Mouse (Mus musculus) midbrain, embryonic 12.5 days (tissue): ENCODE results near the gene Tsfm. TPM values are rescaled to one million over a fixed set of nuclear protein-coding genes. Genes with fewer than 3 reads are reported as not detected.

Experiments used
- ATAC-seq: fragments of 200-750 bp; cut with Nextera tagmentation; 2 replicates; pipeline ENCODE4 v1.8.0; 2017; ENCODE audit warnings: low read depth, moderate TSS enrichment, moderate library complexity; ENCODE audit not compliant: low FRiP score
- H3K27ac ChIP-seq: fragments of 300-500 bp; sonication (generic); replicated peaks from 2 replicates; pipeline ENCODE4 v1.5.1; 2016; ENCODE audit warnings: mild to moderate bottlenecking
- H3K27me3 ChIP-seq: fragments of 300-500 bp; sonication (generic); 2 replicates; pipeline ENCODE4 v1.6.1; 2016; ENCODE audit warnings: mild to moderate bottlenecking
- H3K36me3 ChIP-seq: fragments of 300-500 bp; sonication (generic); 2 replicates; pipeline ENCODE4 v1.6.1; 2016
- H3K4me1 ChIP-seq: fragments of 300-500 bp; sonication (generic); 2 replicates; pipeline ENCODE4 v1.6.1; 2016
- H3K4me2 ChIP-seq: fragments of 300-500 bp; sonication (generic); replicated peaks from 2 replicates; pipeline ENCODE4 v1.6.1; 2016; ENCODE audit warnings: mild to moderate bottlenecking, moderate library complexity
- H3K4me3 ChIP-seq: fragments of 300-500 bp; sonication (generic); 2 replicates; pipeline ENCODE4 v1.5.1; 2016; ENCODE audit warnings: mild to moderate bottlenecking
- H3K9ac ChIP-seq: fragments of 300-500 bp; sonication (generic); replicated peaks from 2 replicates; pipeline ENCODE4 v1.6.1; 2016; ENCODE audit warnings: mild to moderate bottlenecking, moderate library complexity
- H3K9me3 ChIP-seq: fragments of 300-500 bp; sonication (generic); 2 replicates; pipeline ENCODE4 v1.6.1; 2016; ENCODE audit warnings: mild to moderate bottlenecking
- WGBS: fragments of 180-500 bp; shearing (Covaris S2); methylation state at CpG from one replicate; pipeline ENCODE4 v1.1.7; 2016; 5-methylcytosine and 5-hydroxymethylcytosine counted together
- microRNA counts: library from miRNA; unstranded; fragments of <30 nt; microRNA quantifications from one replicate; lab custom pipeline; 2017
- microRNA-seq: library from miRNA; unstranded; fragments of <30 nt; microRNA quantifications from one replicate; pipeline ENCODE4, GENCODE M21; 2017
- polyA plus RNA-seq: library from polyadenylated mRNA; unstranded; fragments of >200 nt; fragmentation: Nextera tagmentation; extraction: Ambion mirVana; gene quantifications from 2 replicates; pipeline ENCODE4 v1.2.1, GENCODE M21; 2016

Tsfm gene
- polyA plus RNA-seq, 1 experiment from 2014 or later: 79.2 TPM

DNA sequence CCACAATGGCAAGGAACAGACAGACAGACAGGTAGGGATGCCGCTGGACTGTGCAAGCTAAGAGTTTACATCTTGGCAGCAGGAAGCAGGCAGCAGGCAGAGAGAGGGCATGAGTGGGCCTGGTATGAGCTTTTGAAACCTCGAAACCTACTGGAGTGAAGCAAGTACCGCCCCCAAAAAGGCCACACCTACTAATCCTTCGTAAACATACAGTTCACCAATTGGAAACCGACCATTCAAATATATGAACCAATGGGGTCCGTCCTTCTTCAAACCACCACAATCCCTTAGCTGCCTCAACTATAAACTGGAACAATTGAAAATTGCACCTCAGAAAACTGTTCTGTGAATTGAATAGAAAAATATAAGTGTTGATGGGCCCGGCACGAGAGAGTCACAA, 66.8 kb downstream of the Tsfm start:
- no peaks in the 10 kb centered on the region for H3K9me3 ChIP-seq
- no peak overlapping the region for H3K4me3 ChIP-seq
- 92% methylated on average over 8 of the region's 8 CpGs for WGBS
- no peaks in the 10 kb centered on the region for H3K36me3 ChIP-seq
- H3K27ac ChIP-seq: no peak overlapping the region
- ATAC-seq: no peak
- H3K27me3 ChIP-seq: peaks cover 35% of the 10 kb centered on the region
- H3K4me2 ChIP-seq: no peak overlapping the region
- H3K4me1 ChIP-seq: peaks cover 12% of the 10 kb centered on the region
- no peak overlapping the region for H3K9ac ChIP-seq

DNA sequence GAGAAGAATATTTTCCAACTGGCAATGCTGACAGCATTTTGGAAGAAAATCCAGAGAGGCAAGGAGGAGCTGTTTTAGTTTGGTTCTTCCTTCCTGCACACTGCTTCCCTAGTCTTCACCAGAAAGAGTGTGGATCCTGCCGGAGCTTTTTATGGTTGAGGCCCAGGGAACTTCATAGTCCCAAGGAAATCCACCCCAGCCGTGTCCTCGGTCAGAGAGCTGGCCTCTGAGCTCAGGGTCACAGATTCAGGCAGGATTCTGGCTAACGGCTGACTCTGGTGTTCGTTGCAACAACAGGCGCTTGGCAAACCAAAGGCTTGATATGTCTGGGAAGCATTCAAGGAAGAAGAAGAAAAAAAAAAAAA, 67.7 kb downstream of the Tsfm start:
- Histone ChIP-seq H3K4me1 (peaks cover 12% of the 10 kb centered on the region), H3K9me3 (no peaks in the 10 kb centered on the region), H3K4me2 (no peak overlapping the region), H3K27me3 (peaks cover 32% of the 10 kb centered on the region), H3K4me3 (no peak overlapping the region), H3K36me3 (no peaks in the 10 kb centered on the region), H3K9ac (no peak overlapping the region), H3K27ac (no peak overlapping the region)
- WGBS: 34% methylated on average over 6 of the region's 6 CpGs
- no peak for ATAC-seq

DNA sequence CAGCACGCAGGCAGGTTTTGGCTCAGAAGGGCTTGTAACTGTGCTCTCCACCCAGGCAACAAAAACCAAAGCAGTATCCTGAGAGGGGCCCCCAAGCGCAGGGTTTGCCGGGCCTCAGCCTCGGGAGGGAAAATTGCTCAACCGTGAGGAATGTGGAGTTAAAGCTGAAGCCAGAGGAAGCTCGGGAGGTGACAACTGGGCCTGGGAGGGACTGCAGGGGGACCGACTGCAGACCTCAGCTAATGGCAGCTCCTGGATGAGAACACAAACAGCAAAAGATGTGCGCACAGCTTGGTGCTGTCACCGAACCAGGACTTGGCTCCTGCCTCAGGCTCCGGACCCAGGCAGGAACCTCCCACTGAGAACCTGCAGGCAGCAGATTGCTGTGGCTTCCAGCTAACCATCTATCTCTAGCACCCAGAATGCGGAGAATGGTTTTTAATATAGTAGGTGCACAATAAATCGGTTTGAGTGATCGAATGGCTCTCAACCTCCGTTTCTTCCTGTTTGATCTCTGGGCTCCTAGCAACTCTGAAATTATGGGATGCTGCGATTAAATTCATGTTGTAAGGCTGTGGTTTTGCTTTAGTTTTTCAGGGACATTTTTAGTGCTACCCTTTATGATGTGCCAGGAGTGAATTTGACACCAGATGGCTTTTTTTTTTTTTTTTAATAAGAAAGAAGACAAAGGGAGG, 68.2 kb downstream of the Tsfm start:
- no peak overlapping the region for H3K4me3 ChIP-seq
- WGBS: 28% methylated on average over 15 of the region's 15 CpGs
- H3K9ac ChIP-seq: no peak overlapping the region
- no peak for ATAC-seq
- peaks cover 32% of the 10 kb centered on the region for H3K27me3 ChIP-seq
- H3K36me3 ChIP-seq: no peaks in the 10 kb centered on the region
- no peak overlapping the region for H3K4me2 ChIP-seq
- H3K27ac ChIP-seq: peak overlapping the region; percentile 31; the same call in 1 of the 2 replicates
- H3K9me3 ChIP-seq: no peaks in the 10 kb centered on the region
- H3K4me1 ChIP-seq: peaks cover 17% of the 10 kb centered on the region

DNA sequence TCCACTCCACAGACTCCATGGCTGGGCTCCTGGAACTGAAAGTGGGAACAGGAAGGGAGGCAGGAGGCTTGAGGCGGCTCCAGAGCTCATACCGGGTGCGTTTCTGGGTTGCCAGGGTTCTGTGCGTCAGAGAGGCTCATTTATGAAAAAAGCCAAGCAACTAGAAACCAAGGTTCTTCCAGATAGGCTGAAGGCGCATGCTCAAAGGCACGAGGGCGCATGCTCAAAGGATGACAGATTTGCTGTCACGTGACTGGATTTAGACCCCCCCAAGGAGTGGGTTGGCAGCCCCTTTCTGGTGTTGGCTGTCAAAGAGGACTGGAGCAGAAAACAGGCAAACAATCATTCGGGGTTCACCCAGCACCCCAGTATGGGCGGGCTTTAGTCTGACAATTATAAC, 68.9 kb downstream of the Tsfm start:
- Histone ChIP-seq H3K27me3 (peaks cover 35% of the 10 kb centered on the region), H3K4me1 (peaks cover 24% of the 10 kb centered on the region), H3K4me2 (no peak overlapping the region), H3K9ac (no peak overlapping the region), H3K9me3 (no peaks in the 10 kb centered on the region), H3K27ac (no peak overlapping the region), H3K4me3 (no peak overlapping the region), H3K36me3 (no peaks in the 10 kb centered on the region)
- no peak for ATAC-seq
- WGBS: 69% methylated on average over 10 of the region's 10 CpGs

MicroRNA genes within 50 kb of the gene (microRNA counts, 519-probe panel; counts per million panel counts)
- microRNA mmu-miR-26a (lab: Ali Mortazavi, UCI) (not detected), microRNA mmu-miR-546 (lab: Ali Mortazavi, UCI) (not detected)

Small RNAs within 50 kb of the gene (microRNA-seq; reads per million reads assigned to microRNA genes)
- gene Mir26a-2: 37.2 reads per million, percentile 41 among the genes with 10 or more reads in this experiment
- gene Mir546: not detected

Other genes starting within 250 kb of the Tsfm start
- 14.4 and 15.0 TPM in 2 replicates for gene Atp23, start 129.5 kb downstream of the Tsfm start, polyA plus RNA-seq
- gene Ctdsp2, start 52.1 kb downstream of the Tsfm start, polyA plus RNA-seq: 40.1 and 45.4 TPM in 2 replicates
- gene Avil, start 30.1 kb downstream of the Tsfm start, polyA plus RNA-seq: 3.1 and 3.4 TPM in 2 replicates
- 33.1 and 33.6 TPM in 2 replicates for gene Mettl1, start 10.6 kb upstream of the Tsfm start, polyA plus RNA-seq
- 0.20 and 0.24 TPM in 2 replicates for gene Eef1akmt3, start 10.7 kb upstream of the Tsfm start, polyA plus RNA-seq
- 0.09 and 0.16 TPM in 2 replicates for gene Cyp27b1, start 17.4 kb upstream of the Tsfm start, polyA plus RNA-seq
- gene March9, start 29.3 kb upstream of the Tsfm start, polyA plus RNA-seq: 4.6 and 5.3 TPM in 2 replicates
- 2,032 and 2,136 TPM in 2 replicates for gene Cdk4, start 32.7 kb upstream of the Tsfm start, polyA plus RNA-seq
- gene Tspan31, start 39.4 kb upstream of the Tsfm start, polyA plus RNA-seq: 165 and 167 TPM in 2 replicates
- gene Agap2, start 44.4 kb upstream of the Tsfm start, polyA plus RNA-seq: 1.3 TPM in 2 replicates
- gene Os9, start 90.3 kb upstream of the Tsfm start, polyA plus RNA-seq: 112 and 116 TPM in 2 replicates
- 15.2 and 17.7 TPM in 2 replicates for gene B4galnt1, start 134.4 kb upstream of the Tsfm start, polyA plus RNA-seq
- 0.89 and 1.1 TPM in 2 replicates for gene Slc26a10, start 149.8 kb upstream of the Tsfm start, polyA plus RNA-seq
- 39.6 and 46.1 TPM in 2 replicates for gene Arhgef25, start 159.2 kb upstream of the Tsfm start, polyA plus RNA-seq
- 204 and 205 TPM in 2 replicates for gene Dtx3, start 164.9 kb upstream of the Tsfm start, polyA plus RNA-seq
- 17.0 and 18.1 TPM in 2 replicates for gene Pip4k2c, start 180.7 kb upstream of the Tsfm start, polyA plus RNA-seq
- 53.9 and 61.6 TPM in 2 replicates for gene Kif5a, start 232.5 kb upstream of the Tsfm start, polyA plus RNA-seq
- 245 and 250 TPM in 2 replicates for gene Dctn2, start 235.5 kb upstream of the Tsfm start, polyA plus RNA-seq